Mouse (Mus musculus) spleen, adult 10 weeks (tissue): ENCODE measurements around the gene Slc16a7. TPM values are rescaled to one million over a fixed set of nuclear protein-coding genes. Genes with fewer than 3 reads are reported as not detected.

Experiments used
- polyA plus RNA-seq: library from polyadenylated mRNA; stranded (reverse); fragments of 350-450 nt; fragmentation: Illumina TruSeq; extraction: RNeasy Lipid Tissue Mini Kit (QIAGEN cat#74804); gene quantifications from one replicate; pipeline ENCODE4 v1.2.3, GENCODE M21; 2015; ENCODE audit warnings: low replicate concordance; ENCODE audit not compliant: insufficient read depth

Slc16a7 gene
- polyA plus RNA-seq = 14.9 TPM

GRCm38 (mm10) chr10:125388876-125389786, at the start of gene Slc16a7:
Gene Slc16a7, minus strand, starts transcription at chr10:125389465.

